Mouse (Mus musculus): ENCODE results near the gene Rpl3l.

DNA sequence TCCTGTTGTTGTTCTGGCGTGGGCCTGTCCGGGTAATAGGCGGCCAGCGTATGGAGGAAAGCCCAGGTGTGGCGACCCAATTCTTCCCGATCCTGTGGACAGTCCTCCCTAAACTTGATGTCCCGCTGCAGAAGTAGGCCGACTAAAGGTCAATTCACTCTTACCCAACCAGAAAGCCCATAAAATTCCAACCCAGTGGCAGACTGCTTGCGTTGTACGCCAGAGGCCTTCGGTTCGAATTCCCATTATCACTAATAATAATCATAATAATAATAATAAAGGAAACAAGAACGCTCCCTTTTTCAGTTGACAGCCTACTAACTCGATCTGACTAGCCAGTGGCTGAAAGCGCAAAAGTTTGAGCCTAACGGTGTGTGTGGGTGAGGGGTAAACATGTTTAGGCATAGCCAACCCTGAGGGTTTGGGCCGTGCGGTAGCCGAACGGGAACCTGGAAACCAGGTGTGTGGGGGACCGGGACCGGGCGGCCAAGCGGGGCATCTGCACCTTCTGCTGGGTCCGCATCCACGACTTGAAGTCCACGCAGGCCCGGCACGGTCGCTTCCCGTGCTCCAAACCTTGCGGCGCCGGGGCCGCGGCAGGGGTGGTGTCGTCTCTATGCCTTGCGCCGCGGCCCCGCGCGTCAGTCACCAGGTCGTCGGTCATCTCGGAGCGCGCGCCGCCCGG is 32.2 kb upstream of the Rpl3l start:
- TF ChIP-seq CTCF (IDR thresholded peaks at IDR 0.05; ENCODE audit: low read depth) = no peak
- TF ChIP-seq EP300 (IDR thresholded peaks at IDR 0.05; ENCODE audit: low read depth) = no peak
